9 mouse cellular contexts compared by ENCODE assay signal in genomic region chr4:87369626-87370234, GRCm38 (mm10).
DNase-seq lines count a peak whose midpoint lies in the region; ATAC-seq lines count a peak whose summit lies in the region.
"Had no signal": no experiment of that assay in that cellular context is flagged by ENCODE, and none has a peak within 500 bp of the region (broad histone marks: within the 10 kb centered on the region; RNA-seq: fewer than 3 reads in every experiment).

No protein-coding gene starts in this region.

- 16% methylated on average over 14 of the region's 14 CpGs for WGBS in heart, embryonic 11.5 days (ENCODE audit: insufficient replicate concordance)
- WGBS in hindbrain, embryonic 14.5 days, result 8% methylated on average over 14 of the region's 14 CpGs
- WGBS in liver, embryonic 15.5 days (ENCODE audit: insufficient replicate concordance), result 14% methylated on average over 14 of the region's 14 CpGs

- peak overlapping the region; percentile 34 for H3K9ac ChIP-seq in heart, embryonic 11.5 days (ENCODE audit: low read depth, low read length)
- H3K9ac ChIP-seq in hindbrain, embryonic 14.5 days, result peak overlapping the region; percentile 29
- no peak overlapping the region for H3K9ac ChIP-seq in liver, embryonic 15.5 days

- no peaks in the 10 kb centered on the region for H3K27me3 ChIP-seq in heart, embryonic 11.5 days (ENCODE audit: control insufficient read depth, insufficient read depth, low read length)
- H3K27me3 ChIP-seq in hindbrain, embryonic 14.5 days (ENCODE audit: control insufficient read depth, insufficient read depth, low read length), result no peaks in the 10 kb centered on the region
- H3K27me3 ChIP-seq in liver, embryonic 15.5 days, result peaks cover 24% of the 10 kb centered on the region
- H3K27me3 ChIP-seq: Patski had no signal

- DNase-seq in heart, adult 11 months, result no peak
- DNase-seq in embryo, embryonic 10 days (ENCODE audit: low spot score), result peak; percentile 37
- peak; percentile 38 for DNase-seq in hindbrain, embryonic 14.5 days (ENCODE audit: low spot score)
- peak; percentile 66 for DNase-seq in testis, postnatal 10 days (ENCODE audit: low spot score)

- peak overlapping the region; percentile 16; the same call in 1 of the 2 replicates for H3K27ac ChIP-seq in heart, embryonic 11.5 days (ENCODE audit: low read depth, low read length)
- 0 out of 2 replicates have a peak overlapping the region, but pooled peaks have one; percentile 33 for H3K27ac ChIP-seq in hindbrain, embryonic 14.5 days
- no peak overlapping the region for H3K27ac ChIP-seq in liver, embryonic 15.5 days (replicated peaks)

- peaks cover 15% of the 10 kb centered on the region for H3K4me1 ChIP-seq in heart, embryonic 11.5 days (ENCODE audit: control insufficient read depth, insufficient read depth, low read length)
- H3K4me1 ChIP-seq in hindbrain, embryonic 14.5 days (replicated peaks; ENCODE audit: control insufficient read depth, insufficient read depth, low read length), result peaks cover 20% of the 10 kb centered on the region
- no peaks in the 10 kb centered on the region; the same call in 1 of the 2 replicates for H3K4me1 ChIP-seq in liver, embryonic 15.5 days (replicated peaks)

- no peak for ATAC-seq in heart, embryonic 11.5 days (replicated peaks; ENCODE audit: insufficient number of reproducible peaks, low FRiP score, low TSS enrichment)
- peak; percentile 47; the same call in 1 of the 2 replicates for ATAC-seq in hindbrain, embryonic 14.5 days (ENCODE audit: low FRiP score)
- no peak for ATAC-seq in liver, embryonic 15.5 days (ENCODE audit: insufficient read depth)
- ATAC-seq in activated CD4-positive, CD25-positive, alpha-beta regulatory T cell, adult 4 months, result no peak
- no peak for ATAC-seq in erythroblast, adult 5-6 weeks (replicated peaks; ENCODE audit: low FRiP score, poor library complexity, severe bottlenecking)
- ATAC-seq: Patski had no signal

- peak overlapping the region; percentile 18; the same call in 1 of the 2 replicates for H3K4me3 ChIP-seq in heart, embryonic 11.5 days (ENCODE audit: low read depth, low read length)
- H3K4me3 ChIP-seq in hindbrain, embryonic 14.5 days (replicated peaks; ENCODE audit: low read length), result no peak overlapping the region
- no peak overlapping the region for H3K4me3 ChIP-seq in liver, embryonic 15.5 days (replicated peaks)

- no peaks in the 10 kb centered on the region for H3K36me3 ChIP-seq in heart, embryonic 11.5 days (ENCODE audit: control insufficient read depth, insufficient read depth, low read length)
- no peaks in the 10 kb centered on the region for H3K36me3 ChIP-seq in hindbrain, embryonic 14.5 days (replicated peaks; ENCODE audit: control insufficient read depth, insufficient read depth)
- H3K36me3 ChIP-seq in liver, embryonic 15.5 days (replicated peaks), result no peaks in the 10 kb centered on the region

- no peaks in the 10 kb centered on the region for H3K9me3 ChIP-seq in heart, embryonic 11.5 days (replicated peaks; ENCODE audit: control insufficient read depth, low read length)
- H3K9me3 ChIP-seq in hindbrain, embryonic 14.5 days (ENCODE audit: control insufficient read depth, low read length), result no peaks in the 10 kb centered on the region
- no peaks in the 10 kb centered on the region for H3K9me3 ChIP-seq in liver, embryonic 15.5 days (replicated peaks)

- H3K4me2 ChIP-seq in heart, embryonic 11.5 days, result peak overlapping the region; percentile 61
- H3K4me2 ChIP-seq in hindbrain, embryonic 14.5 days (replicated peaks), result peak overlapping the region; percentile 43
- H3K4me2 ChIP-seq in liver, embryonic 15.5 days, result peak overlapping the region; percentile 3; the same call in 1 of the 2 replicates

Comparison
In these comparisons a context has a peak if more than half of its experiments do, and no peak if none do; other contexts are left out.
1. H3K4me2 ChIP-seq: peak in every context shown above with its lines; median percentile 61 in heart, embryonic 11.5 days; 43 in hindbrain, embryonic 14.5 days; 3 in liver, embryonic 15.5 days.